Mouse (Mus musculus) cerebellum, adult 2 months (tissue): ENCODE results near the gene Polh.

Experiments used
- CTCF ChIP-seq: fragments of 200-500 bp; IDR thresholded peaks from 2 replicates; pipeline ENCODE4 v1.5.1; 2011; ENCODE audit warnings: low read depth, mild to moderate bottlenecking, control low read depth, low read length, moderate library complexity, borderline replicate concordance; ENCODE audit not compliant: insufficient read depth
- POLR2A ChIP-seq: fragments of 200-500 bp; IDR thresholded peaks from 2 replicates; pipeline ENCODE4 v1.6.1; 2011; ENCODE audit warnings: low read length, control low read depth, borderline replicate concordance; ENCODE audit not compliant: insufficient read depth

DNA sequence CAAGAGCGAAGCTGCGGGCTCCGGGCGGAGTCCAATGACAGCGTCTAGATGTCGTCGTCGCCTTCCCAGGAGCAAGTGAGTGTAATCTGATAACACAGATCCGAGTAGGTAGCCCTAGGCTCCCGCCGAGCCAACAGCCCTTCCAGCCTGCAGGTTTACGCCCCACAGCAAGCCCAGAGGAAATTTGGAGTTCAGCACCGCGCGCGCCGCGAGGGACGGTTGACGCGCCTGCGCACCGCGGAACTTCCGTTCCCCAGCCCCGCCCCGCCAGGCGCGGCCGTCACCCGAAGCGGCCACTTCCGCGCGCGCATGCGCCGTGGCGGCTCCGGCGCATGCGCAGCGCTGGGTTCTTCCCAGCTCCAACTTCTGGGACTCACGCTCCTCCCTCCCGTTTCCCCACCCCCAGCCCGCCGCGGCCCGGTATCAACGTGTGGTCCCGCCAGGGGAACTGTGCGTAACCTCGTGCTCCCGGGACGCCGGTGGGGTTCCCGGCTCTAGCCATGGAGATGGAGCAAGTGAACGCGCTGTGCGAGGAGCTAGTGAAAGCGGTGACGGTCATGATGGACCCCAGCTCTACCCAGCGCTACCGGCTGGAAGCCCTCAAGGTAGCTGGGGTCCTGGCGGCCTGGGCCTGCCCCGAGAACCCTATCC, at the start of gene Polh, which contains the start of gene Xpo5:
- TF ChIP-seq CTCF = no peak
- TF ChIP-seq POLR2A = peak; percentile 93
